Mouse (Mus musculus) forebrain, embryonic 13.5 days (tissue): Measurements from ENCODE around the gene Myl6. TPM values are rescaled to one million over a fixed set of nuclear protein-coding genes. Genes with fewer than 3 reads are reported as not detected.
"Not testable (repeated sequence)": the region's sequence is repeated elsewhere in the genome, so short reads cannot be mapped to it uniquely, and the experiment has no call there.

Source experiments
- ATAC-seq: fragments of 200-750 bp; cut with Nextera tagmentation; 2 replicates; pipeline ENCODE4 v1.8.0; 2017
- H3K27ac ChIP-seq: fragments of 300-500 bp; sonication (generic); 2 replicates; pipeline ENCODE4 v1.5.1; 2015; ENCODE audit warnings: inconsistent platforms, mild to moderate bottlenecking, moderate library complexity
- H3K27me3 ChIP-seq: fragments of 300-500 bp; sonication (generic); 2 replicates; pipeline ENCODE4 v1.6.1; 2015; ENCODE audit warnings: mild to moderate bottlenecking, inconsistent platforms
- H3K36me3 ChIP-seq: fragments of 300-500 bp; sonication (generic); 2 replicates; pipeline ENCODE4 v1.6.1; 2015; ENCODE audit warnings: mild to moderate bottlenecking, inconsistent platforms; ENCODE audit not compliant: poor library complexity, severe bottlenecking
- H3K4me1 ChIP-seq: fragments of 300-500 bp; sonication (generic); 2 replicates; pipeline ENCODE4 v1.6.1; 2015; ENCODE audit warnings: inconsistent platforms
- H3K4me2 ChIP-seq: fragments of 300-500 bp; sonication (generic); 2 replicates; pipeline ENCODE4 v1.6.1; 2015; ENCODE audit warnings: inconsistent platforms, mild to moderate bottlenecking, moderate library complexity
- H3K4me3 ChIP-seq: fragments of 300-500 bp; sonication (generic); 2 replicates; pipeline ENCODE4 v1.5.1; 2015; ENCODE audit warnings: mild to moderate bottlenecking, inconsistent platforms
- H3K9ac ChIP-seq: fragments of 300-500 bp; sonication (generic); 2 replicates; pipeline ENCODE4 v1.6.1; 2015; ENCODE audit warnings: mild to moderate bottlenecking, inconsistent platforms
- H3K9me3 ChIP-seq: fragments of 300-500 bp; sonication (generic); replicated peaks from 2 replicates; pipeline ENCODE4 v1.6.1; 2016; ENCODE audit warnings: inconsistent platforms
- WGBS: fragments of 180-500 bp; shearing (Covaris S2); methylation state at CpG from one replicate; pipeline ENCODE4 v1.1.7; 2015; 5-methylcytosine and 5-hydroxymethylcytosine counted together
- polyA plus RNA-seq: library from polyadenylated mRNA; unstranded; fragments of >200 nt; fragmentation: Nextera tagmentation; extraction: Ambion mirVana; gene quantifications from 2 replicates; pipeline ENCODE4 v1.2.1, GENCODE M21; 2015

The Myl6 gene
- polyA plus RNA-seq, 1 experiment from 2014 or later: 740 TPM

- Histone ChIP-seq H3K9me3 (no peaks in the 10 kb centered on the region), H3K4me2 (peak overlapping the region; percentile 82), H3K4me1 (peaks cover 41% of the 10 kb centered on the region), H3K27ac (peak overlapping the region; percentile 85), H3K9ac (peak overlapping the region; percentile 78), H3K4me3 (peak overlapping the region; percentile 73), H3K27me3 (peaks cover 3% of the 10 kb centered on the region; the same call in 1 of the 2 replicates), H3K36me3 (peaks cover 23% of the 10 kb centered on the region)
- ATAC-seq: no peak
- WGBS: 65% methylated on average over 11 of the region's 11 CpGs
Measured at GRCm38 (mm10) chr10:128494667-128495245, 811 bp upstream of the Myl6 start.

DNA sequence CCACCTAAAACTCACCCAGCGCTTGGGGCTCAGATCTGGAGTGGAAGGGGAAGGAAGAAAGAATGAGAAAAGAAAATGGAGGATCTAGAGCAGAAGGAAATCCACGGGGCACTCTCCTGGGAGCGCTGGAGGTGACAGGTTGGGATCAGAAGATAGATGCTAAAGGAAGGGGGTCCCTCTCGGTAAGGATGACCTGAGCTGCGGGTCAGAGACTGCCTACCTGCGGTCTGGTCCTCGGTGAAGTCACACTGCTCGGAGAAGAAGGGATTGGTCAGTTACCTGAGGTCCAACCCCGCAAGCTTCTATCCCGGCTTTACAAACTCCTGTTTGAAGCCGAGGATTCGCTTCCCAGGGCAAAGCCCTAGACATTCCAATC is 638 bp downstream of the Myl6 start:
- Histone ChIP-seq H3K4me2 (peak overlapping the region; percentile 82), H3K4me3 (peak overlapping the region; percentile 73), H3K9ac (peak overlapping the region; percentile 88), H3K27ac (peak overlapping the region; percentile 85), H3K36me3 (peaks cover 37% of the 10 kb centered on the region), H3K9me3 (no peaks in the 10 kb centered on the region), H3K27me3 (peaks cover 3% of the 10 kb centered on the region; the same call in 1 of the 2 replicates), H3K4me1 (peaks cover 35% of the 10 kb centered on the region)
- no peak for ATAC-seq
- WGBS: under 1% methylated on average over 12 of the region's 12 CpGs

- peak overlapping the region; percentile 88 for H3K9ac ChIP-seq
- no peaks in the 10 kb centered on the region for H3K9me3 ChIP-seq
- peak overlapping the region; percentile 82 for H3K4me2 ChIP-seq
- H3K4me3 ChIP-seq: peak overlapping the region; percentile 73
- ATAC-seq: peak; percentile 20
- peaks cover 43% of the 10 kb centered on the region for H3K36me3 ChIP-seq
- peak overlapping the region; percentile 85 for H3K27ac ChIP-seq
- WGBS: 27% methylated on average over 12 of the region's 12 CpGs
- peaks cover 3% of the 10 kb centered on the region; the same call in 1 of the 2 replicates for H3K27me3 ChIP-seq
- H3K4me1 ChIP-seq: peaks cover 29% of the 10 kb centered on the region
Measured at GRCm38 (mm10) chr10:128492633-128493311, 1.2 kb downstream of the Myl6 start.

DNA sequence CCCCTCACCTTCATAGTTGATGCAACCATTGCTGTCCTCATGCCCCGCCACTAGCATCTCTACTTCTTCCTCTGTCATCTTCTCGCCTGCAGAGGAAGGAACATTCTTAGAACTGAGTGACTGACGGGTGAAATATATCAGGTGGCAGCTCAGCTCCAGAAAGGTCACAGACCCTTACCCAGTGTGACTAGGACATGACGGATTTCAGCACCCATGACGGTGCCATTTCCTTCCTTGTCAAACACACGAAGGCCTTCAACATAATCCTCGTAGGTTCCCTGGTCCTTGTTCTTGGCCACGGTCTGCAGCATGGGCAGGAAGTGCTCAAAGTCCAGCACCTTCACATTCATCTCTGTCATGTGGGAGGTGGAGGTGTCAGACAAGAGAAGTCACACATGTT is 1.9 kb downstream of the Myl6 start:
- Histone ChIP-seq H3K4me3 (peak overlapping the region; percentile 73; the same call in 1 of the 2 replicates), H3K4me1 (peaks cover 28% of the 10 kb centered on the region), H3K36me3 (peaks cover 50% of the 10 kb centered on the region), H3K9ac (peak overlapping the region; percentile 88), H3K27ac (0 out of 2 replicates have a peak overlapping the region, but pooled peaks have one; percentile 85), H3K4me2 (peak overlapping the region; percentile 82)
- ATAC-seq, H3K9me3 ChIP-seq, H3K27me3 ChIP-seq: not testable (repeated sequence)
- 83% methylated on average over 8 of the region's 8 CpGs for WGBS

- 85% methylated on average over 6 of the region's 6 CpGs for WGBS
- Histone ChIP-seq H3K27ac (no peak overlapping the region), H3K9ac (peak overlapping the region; percentile 40; the same call in 1 of the 2 replicates), H3K9me3 (no peaks in the 10 kb centered on the region), H3K4me2 (peak overlapping the region; percentile 82), H3K4me1 (peaks cover 28% of the 10 kb centered on the region), H3K36me3 (peaks cover 55% of the 10 kb centered on the region), H3K27me3 (no peaks in the 10 kb centered on the region), H3K4me3 (peak overlapping the region; percentile 73; the same call in 1 of the 2 replicates)
- no peak for ATAC-seq
Measured at GRCm38 (mm10) chr10:128491495-128491894, 2.5 kb downstream of the Myl6 start.

GRCm38 (mm10) chr10:128490912-128491311 is 3.0 kb downstream of the Myl6 start:
- no peaks in the 10 kb centered on the region for H3K9me3 ChIP-seq
- H3K4me1 ChIP-seq: peaks cover 28% of the 10 kb centered on the region
- no peak overlapping the region for H3K9ac ChIP-seq
- 0 out of 2 replicates have a peak overlapping the region, but pooled peaks have one; percentile 6 for H3K4me3 ChIP-seq
- H3K36me3 ChIP-seq: peaks cover 60% of the 10 kb centered on the region
- ATAC-seq: no peak
- no peak overlapping the region for H3K4me2 ChIP-seq
- H3K27ac ChIP-seq: no peak overlapping the region
- H3K27me3 ChIP-seq: no peaks in the 10 kb centered on the region
- WGBS: 46% methylated on average over 5 of the region's 5 CpGs

- no peak overlapping the region for H3K27ac ChIP-seq
- H3K27me3 ChIP-seq: no peaks in the 10 kb centered on the region
- peaks cover 67% of the 10 kb centered on the region for H3K36me3 ChIP-seq
- ATAC-seq: no peak
- H3K9ac ChIP-seq: 0 out of 2 replicates have a peak overlapping the region, but pooled peaks have one; percentile 18
- no peaks in the 10 kb centered on the region for H3K9me3 ChIP-seq
- no peak overlapping the region for H3K4me2 ChIP-seq
- H3K4me3 ChIP-seq: no peak overlapping the region
- 78% methylated on average over 5 of the region's 5 CpGs for WGBS
- H3K4me1 ChIP-seq: peaks cover 28% of the 10 kb centered on the region
Measured at GRCm38 (mm10) chr10:128490232-128490631, 3.7 kb downstream of the Myl6 start.

- WGBS: 67% methylated on average over 4 of the region's 4 CpGs
- no peak for ATAC-seq
Measured at GRCm38 (mm10) chr10:128489785-128490184, 4.2 kb downstream of the Myl6 start.

DNA sequence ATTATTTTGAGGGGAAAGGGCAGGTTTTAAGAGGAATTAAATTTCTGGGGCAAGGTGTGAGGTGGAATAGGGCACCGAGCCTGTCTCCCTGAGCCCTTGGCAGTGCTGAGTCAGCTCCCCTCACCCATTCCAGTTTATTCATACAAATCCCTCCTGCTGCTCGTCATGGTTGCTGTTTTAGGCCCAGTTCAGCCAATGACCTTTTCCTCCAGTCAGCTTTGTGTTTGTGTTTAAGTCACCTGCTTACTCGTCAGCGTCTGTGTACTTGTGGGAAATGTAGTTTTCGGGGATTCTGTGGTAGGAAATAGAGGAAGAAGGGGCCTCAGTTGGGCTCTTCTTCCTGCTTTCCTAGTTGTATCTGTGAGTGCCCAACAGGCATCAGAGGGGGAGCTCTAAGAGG is 4.6 kb downstream of the Myl6 start:
- Histone ChIP-seq H3K9ac (0 out of 2 replicates have a peak overlapping the region, but pooled peaks have one; percentile 18), H3K36me3 (peaks cover 75% of the 10 kb centered on the region), H3K9me3 (no peaks in the 10 kb centered on the region), H3K27ac (no peak overlapping the region), H3K27me3 (no peaks in the 10 kb centered on the region), H3K4me3 (no peak overlapping the region), H3K4me2 (no peak overlapping the region), H3K4me1 (peaks cover 20% of the 10 kb centered on the region)
- 69% methylated on average over 5 of the region's 5 CpGs for WGBS
- no peak for ATAC-seq

More at GRCm38 (mm10) chr10:128489785-128490184, 4.2 kb downstream of the Myl6 start:
- peaks cover 71% of the 10 kb centered on the region for H3K36me3 ChIP-seq
- H3K4me1 ChIP-seq: peaks cover 24% of the 10 kb centered on the region
- no peak overlapping the region for H3K4me3 ChIP-seq
- 0 out of 2 replicates have a peak overlapping the region, but pooled peaks have one; percentile 18 for H3K9ac ChIP-seq
- no peak overlapping the region for H3K4me2 ChIP-seq
- H3K27ac ChIP-seq: no peak overlapping the region
- no peaks in the 10 kb centered on the region for H3K9me3 ChIP-seq
- H3K27me3 ChIP-seq: no peaks in the 10 kb centered on the region

DNA sequence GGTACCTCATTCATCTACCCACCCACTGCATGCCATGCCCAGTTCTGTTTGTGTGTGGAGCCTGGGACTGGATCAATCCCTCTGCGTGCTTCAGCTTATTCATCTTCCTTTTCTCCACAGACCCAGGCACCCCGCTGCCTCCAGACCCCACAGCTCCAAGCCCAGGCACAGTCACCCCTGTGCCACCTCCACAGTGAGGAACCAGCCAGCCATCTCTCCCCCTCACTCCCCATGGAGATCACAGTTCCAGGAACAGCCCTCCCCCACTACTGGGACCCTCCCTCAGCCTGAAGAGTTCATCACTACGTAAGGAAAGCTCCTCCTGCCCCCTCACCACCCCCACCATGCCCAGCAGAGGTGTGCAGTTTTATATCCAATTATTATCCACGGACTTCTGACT is 5.2 kb downstream of the Myl6 start:
- peaks cover 81% of the 10 kb centered on the region for H3K36me3 ChIP-seq

DNA sequence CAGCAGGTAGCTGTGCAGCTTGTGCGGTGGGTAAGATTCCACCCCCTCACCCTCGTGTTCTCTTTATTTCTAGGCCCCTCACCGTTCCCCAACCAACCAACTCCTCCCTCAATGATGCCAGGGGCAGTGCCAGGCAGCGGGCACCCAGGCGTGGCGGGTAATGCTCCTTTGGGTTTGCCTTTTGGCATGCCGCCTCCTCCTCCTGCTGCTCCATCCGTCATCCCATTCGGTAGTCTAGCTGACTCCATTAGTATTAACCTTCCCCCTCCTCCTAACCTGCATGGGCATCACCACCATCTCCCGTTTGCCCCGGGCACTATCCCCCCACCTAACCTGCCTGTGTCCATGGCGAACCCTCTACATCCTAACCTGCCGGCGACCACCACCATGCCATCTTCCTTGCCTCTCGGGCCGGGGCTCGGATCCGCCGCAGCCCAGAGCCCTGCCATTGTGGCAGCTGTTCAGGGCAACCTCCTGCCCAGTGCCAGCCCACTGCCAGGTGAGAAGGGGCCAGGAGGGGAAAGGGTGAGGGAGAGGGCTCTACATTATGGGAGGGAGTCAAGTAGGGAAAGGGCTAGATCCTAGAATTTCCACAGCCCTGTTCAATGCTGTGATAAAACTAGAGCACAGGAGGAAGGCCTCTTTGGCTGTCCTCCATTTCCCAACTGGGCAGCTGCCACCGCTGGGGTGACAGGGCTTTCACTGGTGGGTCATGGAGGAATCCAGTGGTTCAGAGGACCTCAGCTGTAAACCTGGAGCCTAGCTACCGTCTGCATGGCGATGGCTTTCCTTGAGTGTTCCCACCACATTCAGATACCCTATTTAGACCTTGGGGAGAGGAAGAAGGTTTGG is 5.9 kb downstream of the Myl6 start:
- no peak for ATAC-seq
- H3K4me1 ChIP-seq: peaks cover 19% of the 10 kb centered on the region
- 0 out of 2 replicates have a peak overlapping the region, but pooled peaks have one; percentile 16 for H3K9ac ChIP-seq
- H3K4me3 ChIP-seq: no peak overlapping the region
- no peak overlapping the region for H3K4me2 ChIP-seq
- H3K9me3 ChIP-seq: no peaks in the 10 kb centered on the region
- H3K36me3 ChIP-seq: peaks cover 88% of the 10 kb centered on the region
- no peak overlapping the region; the same call in 1 of the 2 replicates for H3K27ac ChIP-seq
- no peaks in the 10 kb centered on the region for H3K27me3 ChIP-seq
- 95% methylated on average over 22 of the region's 22 CpGs for WGBS

More for the DNA sequence above, 5.2 kb downstream of the Myl6 start:
- Histone ChIP-seq H3K4me1 (peaks cover 19% of the 10 kb centered on the region), H3K9ac (no peak overlapping the region), H3K9me3 (no peaks in the 10 kb centered on the region), H3K4me3 (no peak overlapping the region), H3K27me3 (no peaks in the 10 kb centered on the region), H3K27ac (no peak overlapping the region), H3K4me2 (no peak overlapping the region)
- ATAC-seq: no peak
- 88% methylated on average over 4 of the region's 4 CpGs for WGBS
